Mouse (Mus musculus): ENCODE data around the gene Olfr980.
"Not testable (repeated sequence)": the region's sequence is repeated elsewhere in the genome, so short reads cannot be mapped to it uniquely, and the experiment has no call there.

The Olfr980 gene

DNA sequence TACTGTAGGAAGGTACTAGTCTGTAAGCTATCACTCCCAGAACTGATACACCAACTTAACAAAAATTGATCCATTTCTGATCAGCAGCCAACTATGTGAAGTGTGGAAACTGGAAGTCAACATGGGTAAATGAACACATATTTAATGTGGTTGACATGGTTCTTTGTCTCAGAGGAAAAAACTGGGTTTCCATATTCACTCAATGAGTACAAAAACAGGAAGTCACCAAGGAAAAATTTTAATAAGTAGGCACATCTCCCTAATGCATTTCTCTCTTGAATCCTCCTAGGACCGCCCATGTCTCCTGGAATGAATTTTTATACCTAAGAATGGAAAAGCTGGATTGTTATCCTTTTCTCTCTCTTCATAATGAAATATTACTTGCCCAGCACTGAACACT is at the start of gene Olfr980:
Olfr980 (minus strand) TSS at position 101 of the 400 bp plus-strand sequence.
- DNase-seq (ENCODE audit: extremely low read depth, low read depth, low spot score) = no peak

DNA sequence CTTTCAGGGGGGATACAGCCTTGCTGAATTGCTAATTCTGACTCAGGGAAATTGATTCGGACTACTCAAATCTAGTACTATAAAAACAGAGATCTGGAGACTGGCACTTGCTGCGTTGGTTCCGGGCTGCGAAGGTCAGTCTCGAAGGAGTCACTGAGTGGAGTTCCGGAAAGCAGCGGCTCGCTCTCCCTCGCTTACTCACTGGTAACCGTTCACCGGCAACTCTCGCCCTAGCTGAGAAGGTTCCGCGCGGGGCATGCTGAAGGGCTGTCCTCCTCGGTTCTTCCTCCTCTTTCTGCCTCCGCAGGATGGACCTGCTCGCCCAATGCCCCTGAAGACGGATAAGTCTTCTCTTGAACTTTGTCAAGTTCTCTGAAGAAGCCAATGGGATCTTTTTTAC is 40.8 kb upstream of the Olfr980 start:
- no peak for DNase-seq (ENCODE audit: extremely low read depth, low read depth, low spot score)

DNA sequence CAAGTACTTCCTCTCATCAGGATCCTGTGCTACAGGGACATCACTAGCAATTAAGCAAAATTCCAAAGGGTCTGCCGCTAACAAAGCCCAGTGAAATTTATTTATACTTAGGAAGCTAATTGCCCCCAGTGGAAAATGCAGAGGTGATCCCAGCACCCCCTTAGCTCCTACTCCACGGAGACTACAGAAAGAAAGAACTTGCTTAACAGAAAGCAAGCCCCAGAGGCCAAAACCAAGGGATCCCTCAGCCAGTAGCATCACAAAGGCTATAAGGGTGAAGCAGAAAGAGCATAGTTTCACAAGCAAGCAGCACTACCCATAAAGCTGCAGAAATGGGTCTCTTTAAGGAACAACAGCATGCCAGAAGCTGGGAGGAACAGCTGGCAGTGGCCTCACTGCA is 11.8 kb upstream of the Olfr980 start, which contains the start of gene Olfr981:
Olfr981 (plus strand) TSS at position 301 of the 400 bp plus-strand sequence.
- no peak for DNase-seq (ENCODE audit: extremely low read depth, low read depth, low spot score)

DNA sequence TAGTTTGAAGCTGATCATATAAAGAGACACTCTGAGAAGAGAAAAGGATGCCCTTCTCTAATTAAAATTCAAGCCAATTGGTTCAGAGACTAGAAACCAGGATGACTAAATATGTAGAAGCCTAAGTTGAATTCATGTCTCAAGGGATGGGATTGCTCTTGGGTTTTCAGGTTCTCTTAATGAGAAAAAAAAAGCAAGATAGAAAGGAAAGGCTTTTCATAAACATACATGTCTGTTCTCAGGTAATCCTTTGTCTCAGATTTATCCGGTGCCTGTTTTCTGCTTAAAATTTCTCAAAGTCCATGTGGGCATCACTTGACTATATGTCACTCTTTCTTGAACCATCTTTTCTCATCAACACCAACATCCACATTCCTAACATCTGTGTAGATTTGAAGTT is 6.0 kb downstream of the Olfr980 start, which contains the start of gene Olfr979:
Olfr979 (minus strand) TSS at position 101 of the 400 bp plus-strand sequence.
- no peak for DNase-seq (ENCODE audit: extremely low read depth, low read depth, low spot score)

DNA sequence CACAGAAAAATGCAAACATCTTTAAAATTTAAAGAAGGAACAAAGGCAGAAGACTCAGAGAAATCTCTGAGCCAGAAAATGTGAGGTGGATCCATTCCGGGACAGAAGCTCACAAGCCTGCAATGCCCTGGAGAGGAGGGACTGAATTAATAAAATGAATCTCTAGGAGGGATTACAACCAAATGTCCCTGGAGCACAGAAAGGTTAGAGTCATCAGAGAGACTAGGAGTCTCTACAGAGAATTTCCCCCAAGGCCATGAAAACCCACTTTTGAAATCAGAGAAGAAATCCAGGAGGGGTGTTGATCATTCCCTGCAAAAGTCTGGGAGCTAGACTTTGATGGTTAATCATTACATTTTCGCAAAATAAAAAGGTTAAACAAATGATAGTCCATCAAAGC is 17.6 kb downstream of the Olfr980 start, which contains the start of gene Olfr978:
Olfr978 (plus strand) TSS at position 301 of the 400 bp plus-strand sequence.
- no peak for DNase-seq (ENCODE audit: extremely low read depth, low read depth, low spot score)

DNA sequence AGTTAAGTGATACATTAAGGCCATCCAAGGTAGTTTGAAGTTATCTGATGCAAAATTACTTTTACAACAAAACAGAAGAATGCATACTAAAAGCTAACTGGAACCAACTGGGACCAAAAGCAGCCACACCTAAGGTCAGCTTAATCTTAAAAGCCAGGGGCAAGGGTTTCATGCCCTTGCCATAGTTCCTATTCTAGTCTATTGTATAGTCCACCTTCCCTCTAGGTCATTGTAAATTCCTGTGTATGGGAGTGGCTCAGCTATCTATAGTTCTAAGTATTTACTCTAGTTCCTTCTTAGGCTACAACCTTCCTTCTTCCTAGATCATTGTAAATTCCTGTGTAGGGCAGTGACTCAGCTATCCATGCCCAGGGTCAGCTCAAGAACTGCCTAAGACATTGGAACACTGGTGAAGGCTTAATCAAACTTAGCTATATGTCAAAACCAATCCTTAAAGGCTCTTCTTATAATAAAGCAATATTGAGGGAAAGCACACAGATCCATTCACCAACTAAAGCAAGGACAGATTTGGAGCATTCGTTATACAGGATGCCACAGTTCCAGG is 32.7 kb downstream of the Olfr980 start:
- DNase-seq (ENCODE audit: extremely low read depth, low read depth, low spot score) = not testable (repeated sequence)

DNA sequence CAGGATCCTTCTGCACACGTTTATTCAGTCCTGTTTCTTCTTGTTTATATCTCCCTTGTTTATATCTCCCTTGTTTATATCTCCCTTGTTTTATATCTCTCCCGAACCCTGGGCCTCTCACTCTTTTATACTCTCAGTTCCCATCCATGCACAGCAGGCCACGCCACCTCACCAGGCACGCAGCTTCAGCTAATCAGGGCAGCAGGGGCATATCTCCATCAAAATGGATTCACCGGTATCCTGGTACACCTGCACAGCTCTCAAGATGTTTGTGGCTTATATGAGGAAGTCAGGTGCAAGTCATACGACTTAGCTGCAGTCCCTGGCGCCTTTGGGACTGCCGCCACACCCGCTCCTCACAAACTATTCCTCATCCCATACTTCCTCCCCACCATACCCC is 48.3 kb downstream of the Olfr980 start, which contains the start of gene Olfr976:
Olfr976 (minus strand) TSS at position 101 of the 400 bp plus-strand sequence.
- DNase-seq (ENCODE audit: extremely low read depth, low read depth, low spot score) = not testable (repeated sequence)
